Mouse (Mus musculus) kidney, embryonic 14.5 days (tissue): ENCODE results near the gene Cwf19l1. TPM values are rescaled to one million over a fixed set of nuclear protein-coding genes. Genes with fewer than 3 reads are reported as not detected.
A peak's percentile ranks its signal among the peaks of the same experiment; 100 is the strongest.
"Not testable (repeated sequence)": the region's sequence is repeated elsewhere in the genome, so short reads cannot be mapped to it uniquely, and the experiment has no call there.

ENCODE experiments used
- ATAC-seq: fragments of 200-750 bp; cut with Nextera tagmentation; 2 replicates; pipeline ENCODE4 v1.8.0; 2017; ENCODE audit warnings: moderate number of reproducible peaks, mild to moderate bottlenecking, moderate TSS enrichment, moderate library complexity; ENCODE audit not compliant: low FRiP score, low TSS enrichment
- H3K27ac ChIP-seq: fragments of 300-500 bp; sonication (generic); 2 replicates; pipeline ENCODE4 v1.5.1; 2014; ENCODE audit warnings: low read depth, mild to moderate bottlenecking, low read length, moderate library complexity, mixed read lengths
- H3K27me3 ChIP-seq: fragments of 300-500 bp; sonication (generic); 2 replicates; pipeline ENCODE4 v1.6.1; 2014; ENCODE audit warnings: mild to moderate bottlenecking, low read length; ENCODE audit not compliant: control insufficient read depth, insufficient read depth
- H3K36me3 ChIP-seq: fragments of 300-500 bp; sonication (generic); 2 replicates; pipeline ENCODE4 v1.6.1; 2014; ENCODE audit warnings: low read length, mixed read lengths; ENCODE audit not compliant: control insufficient read depth, insufficient read depth
- H3K4me1 ChIP-seq: fragments of 300-500 bp; sonication (generic); 2 replicates; pipeline ENCODE4 v1.6.1; 2014; ENCODE audit warnings: low read length, mixed read lengths; ENCODE audit not compliant: control insufficient read depth, insufficient read depth
- H3K4me2 ChIP-seq: fragments of 300-500 bp; sonication (generic); replicated peaks from 2 replicates; pipeline ENCODE4 v1.6.1; 2014; ENCODE audit warnings: low read depth, mild to moderate bottlenecking, low read length
- H3K4me3 ChIP-seq: fragments of 300-500 bp; sonication (generic); 2 replicates; pipeline ENCODE4 v1.5.1; 2014; ENCODE audit warnings: mild to moderate bottlenecking, low read length
- H3K9ac ChIP-seq: fragments of 300-500 bp; sonication (generic); 2 replicates; pipeline ENCODE4 v1.6.1; 2014; ENCODE audit warnings: low read depth, mild to moderate bottlenecking, low read length, moderate library complexity
- H3K9me3 ChIP-seq: fragments of 300-500 bp; sonication (generic); 2 replicates; pipeline ENCODE4 v1.6.1; 2016; ENCODE audit warnings: low read length; ENCODE audit not compliant: control insufficient read depth
- WGBS: fragments of 180-500 bp; shearing (Covaris S2); extraction: QIAGEN DNeasy Blood & Tissue Kit; methylation state at CpG from one replicate; pipeline ENCODE4 v1.1.7; 2014; 5-methylcytosine and 5-hydroxymethylcytosine counted together
- polyA plus RNA-seq: library from polyadenylated mRNA; unstranded; fragments of >200 nt; fragmentation: Nextera tagmentation; extraction: Ambion mirVana; gene quantifications from 2 replicates; pipeline ENCODE4 v1.2.1, GENCODE M21; 2014

Gene Cwf19l1
- polyA plus RNA-seq, 1 experiment from 2014 or later: 39.2 TPM

DNA sequence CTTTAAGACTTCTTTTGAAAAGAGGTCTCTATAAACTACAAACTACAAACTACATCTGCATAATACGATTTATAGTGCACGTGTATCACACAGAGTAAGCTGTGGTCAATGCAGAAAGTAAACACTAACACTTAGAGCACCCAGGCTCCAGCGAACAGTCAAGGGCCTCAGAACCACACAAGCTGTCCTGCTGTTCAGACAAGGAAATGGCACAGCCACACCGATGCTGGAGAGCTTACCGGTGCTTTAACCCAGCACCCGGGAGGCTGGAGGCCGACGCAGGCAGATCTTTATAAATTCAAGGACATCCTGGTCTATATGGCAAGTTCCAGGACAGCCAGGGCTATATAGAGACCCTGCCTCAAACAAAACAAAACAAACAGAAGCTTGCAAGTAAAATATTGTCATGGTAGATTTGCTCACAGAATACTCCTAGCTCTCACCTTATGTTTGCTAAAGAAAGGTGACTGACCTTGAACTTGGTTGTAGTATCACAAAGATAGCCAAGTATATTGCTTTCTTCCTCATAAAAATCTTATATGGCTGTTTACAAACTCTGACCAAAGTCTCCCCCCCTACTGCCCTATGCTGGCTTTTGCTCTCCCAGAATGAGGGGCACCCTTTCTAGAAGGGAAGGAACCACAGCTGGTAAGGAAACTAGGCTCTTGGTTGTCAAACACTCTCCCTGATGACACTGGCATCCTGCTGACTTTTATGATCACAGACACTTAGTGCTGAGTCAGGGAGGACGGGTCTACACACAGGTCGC is 7.8 kb downstream of the Cwf19l1 start:
- no peak overlapping the region for H3K4me3 ChIP-seq
- peaks cover 85% of the 10 kb centered on the region for H3K36me3 ChIP-seq
- H3K9ac ChIP-seq: no peak overlapping the region
- H3K27ac ChIP-seq: no peak overlapping the region
- H3K9me3 ChIP-seq: no peaks in the 10 kb centered on the region
- 96% methylated on average over 10 of the region's 10 CpGs for WGBS
- H3K4me2 ChIP-seq: no peak overlapping the region
- no peak for ATAC-seq
- H3K4me1 ChIP-seq: no peaks in the 10 kb centered on the region
- H3K27me3 ChIP-seq: no peaks in the 10 kb centered on the region

DNA sequence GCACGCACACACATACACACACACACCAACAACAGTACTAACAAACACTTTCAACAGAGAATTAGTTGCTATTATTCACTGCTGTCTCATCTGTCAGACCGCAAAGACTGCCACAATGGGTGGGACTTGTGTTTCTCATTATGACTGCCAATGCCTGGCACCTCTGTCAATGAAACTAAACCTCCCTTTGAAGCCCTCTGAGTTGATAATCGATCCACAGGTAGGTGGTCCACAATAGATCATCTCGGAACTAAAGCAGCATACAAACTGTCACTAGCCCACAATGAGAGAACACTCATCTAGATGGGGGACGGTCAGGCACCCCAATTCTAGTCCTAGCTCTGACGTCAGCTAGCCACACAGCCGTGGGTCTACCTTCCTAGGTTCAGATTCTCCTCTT is 14.5 kb downstream of the Cwf19l1 start:
- no peak overlapping the region for H3K4me3 ChIP-seq
- H3K9ac ChIP-seq: no peak overlapping the region
- peaks cover 87% of the 10 kb centered on the region for H3K36me3 ChIP-seq
- H3K4me2 ChIP-seq: no peak overlapping the region
- no peaks in the 10 kb centered on the region for H3K27me3 ChIP-seq
- no peaks in the 10 kb centered on the region for H3K4me1 ChIP-seq
- no peaks in the 10 kb centered on the region for H3K9me3 ChIP-seq
- 90% methylated on average over 7 of the region's 7 CpGs for WGBS
- ATAC-seq: no peak
- H3K27ac ChIP-seq: no peak overlapping the region

DNA sequence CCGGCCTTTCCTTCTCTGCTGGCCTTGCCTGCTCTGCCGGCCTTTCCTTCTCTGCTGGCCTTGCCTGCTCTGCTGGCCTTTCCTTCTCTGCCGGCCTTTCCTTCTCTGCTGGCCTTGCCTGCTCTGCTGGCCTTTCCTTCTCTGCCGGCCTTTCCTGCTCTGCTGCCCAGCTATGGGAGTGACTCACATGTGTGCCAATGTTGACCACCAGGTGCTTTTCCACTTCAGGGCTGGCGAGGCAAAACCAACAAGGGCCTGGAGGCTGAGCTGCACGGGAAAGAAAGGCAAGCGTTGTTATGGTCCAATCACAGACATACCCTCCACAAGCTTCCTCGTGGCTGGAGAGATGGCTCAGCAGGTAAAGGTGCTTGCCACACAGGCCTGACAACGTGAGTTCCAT is 15.0 kb downstream of the Cwf19l1 start:
- not testable (repeated sequence) for H3K4me3 ChIP-seq, H3K9ac ChIP-seq, H3K27me3 ChIP-seq, H3K4me2 ChIP-seq, ATAC-seq, H3K4me1 ChIP-seq, H3K27ac ChIP-seq, H3K9me3 ChIP-seq
- peaks cover 86% of the 10 kb centered on the region for H3K36me3 ChIP-seq
- 91% methylated on average over 7 of the region's 9 CpGs for WGBS

DNA sequence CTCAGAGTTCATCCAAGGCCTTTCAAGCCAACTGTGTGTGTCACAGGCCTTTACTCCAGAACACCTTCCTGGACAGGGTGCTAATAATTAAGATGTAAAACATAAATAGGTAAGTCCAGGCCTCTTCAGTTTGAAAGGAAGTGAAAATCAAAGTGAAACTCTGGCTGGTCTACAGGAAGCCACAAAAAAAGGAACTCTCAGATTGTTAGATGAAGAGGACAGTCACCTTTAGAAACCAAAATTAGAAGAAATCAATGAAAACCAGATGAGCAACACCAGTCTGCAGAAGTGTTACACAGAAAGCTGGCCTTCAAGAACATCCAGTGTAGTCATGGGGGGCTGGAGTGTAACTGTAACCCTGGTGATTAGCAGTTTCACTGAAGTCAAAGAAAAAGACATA is 17.9 kb downstream of the Cwf19l1 start:
- H3K27me3 ChIP-seq: no peaks in the 10 kb centered on the region
- H3K36me3 ChIP-seq: peaks cover 82% of the 10 kb centered on the region
- H3K9ac ChIP-seq: no peak overlapping the region
- no peak overlapping the region for H3K4me2 ChIP-seq
- H3K4me1 ChIP-seq: no peaks in the 10 kb centered on the region
- H3K4me3 ChIP-seq: no peak overlapping the region
- ATAC-seq: no peak
- no peaks in the 10 kb centered on the region for H3K9me3 ChIP-seq
- no peak overlapping the region for H3K27ac ChIP-seq

DNA sequence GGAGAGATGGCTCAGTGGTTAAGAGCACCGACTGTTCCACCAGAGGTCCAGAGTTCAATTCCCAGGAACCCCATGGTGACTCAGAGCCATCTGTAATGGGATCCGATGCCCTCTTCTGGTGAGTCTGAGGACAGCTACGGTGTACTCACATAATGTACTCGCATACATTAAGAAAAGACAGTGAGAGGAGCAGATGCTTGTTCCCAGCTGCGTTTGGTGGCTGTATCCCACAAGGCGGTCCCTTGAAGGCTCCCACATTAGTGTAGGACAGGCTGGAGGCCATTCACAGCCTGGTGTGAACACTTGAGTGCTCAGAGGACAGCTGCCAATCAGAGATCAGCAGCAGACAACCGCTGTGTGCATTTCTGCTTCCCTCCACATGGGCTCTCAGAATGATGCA is 24.0 kb downstream of the Cwf19l1 start:
- Histone ChIP-seq H3K4me3 (no peak overlapping the region), H3K27me3 (no peaks in the 10 kb centered on the region), H3K9ac (no peak overlapping the region), H3K36me3 (peaks cover 59% of the 10 kb centered on the region), H3K9me3 (no peaks in the 10 kb centered on the region), H3K27ac (no peak overlapping the region), H3K4me2 (no peak overlapping the region), H3K4me1 (peaks cover 6% of the 10 kb centered on the region; the same call in 1 of the 2 replicates)
- no peak for ATAC-seq
- WGBS: 65% methylated on average over 7 of the region's 7 CpGs

DNA sequence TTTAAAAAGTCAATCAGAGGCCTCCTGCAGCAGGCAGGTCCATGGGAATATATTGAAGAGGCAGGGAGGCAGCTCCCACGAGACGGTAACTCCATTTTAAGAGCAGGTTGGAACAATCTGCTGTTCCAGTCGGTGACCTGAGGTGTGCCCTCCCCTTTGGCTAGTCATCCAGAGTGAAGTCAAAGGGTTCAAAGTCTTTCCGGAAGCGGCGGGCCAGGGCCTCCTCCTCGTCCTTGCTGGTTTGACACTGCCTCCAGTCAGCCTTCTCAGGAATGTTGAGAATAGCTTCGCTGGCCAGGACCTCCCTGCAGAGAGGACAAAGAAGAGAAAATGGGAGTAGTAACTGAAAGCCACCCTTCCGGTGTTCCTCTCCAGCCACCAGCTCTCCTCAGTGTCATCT is 25.3 kb downstream of the Cwf19l1 start:
- 65% methylated on average over 9 of the region's 9 CpGs for WGBS
- no peak overlapping the region for H3K4me2 ChIP-seq
- H3K27me3 ChIP-seq: no peaks in the 10 kb centered on the region
- no peak for ATAC-seq
- no peak overlapping the region for H3K9ac ChIP-seq
- H3K4me3 ChIP-seq: no peak overlapping the region
- H3K4me1 ChIP-seq: peaks cover 16% of the 10 kb centered on the region
- H3K27ac ChIP-seq: no peak overlapping the region
- no peaks in the 10 kb centered on the region for H3K9me3 ChIP-seq
- peaks cover 52% of the 10 kb centered on the region for H3K36me3 ChIP-seq

DNA sequence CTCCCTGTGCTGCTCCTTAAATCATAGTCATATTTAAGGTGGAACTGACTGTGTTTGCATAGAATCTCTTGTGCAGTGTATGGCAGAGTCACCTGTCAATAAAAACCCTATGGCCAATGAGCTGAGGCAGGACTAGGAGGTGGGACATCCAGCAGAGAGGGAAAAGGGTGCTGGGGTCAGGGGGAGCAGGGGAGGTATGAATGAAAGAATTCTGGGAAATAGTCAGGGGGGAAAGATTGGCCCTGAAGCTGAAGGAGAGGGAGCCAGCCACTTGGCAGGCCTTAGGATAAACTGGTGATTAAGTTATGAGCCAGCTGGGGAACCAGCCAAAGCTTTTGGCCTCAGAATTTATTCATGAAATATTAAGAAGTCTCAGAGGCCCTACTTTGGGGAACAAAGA is 26.7 kb downstream of the Cwf19l1 start:
- Histone ChIP-seq H3K9me3 (no peaks in the 10 kb centered on the region), H3K27me3 (no peaks in the 10 kb centered on the region), H3K4me2 (no peak overlapping the region), H3K4me1 (peaks cover 17% of the 10 kb centered on the region), H3K27ac (no peak overlapping the region), H3K9ac (no peak overlapping the region), H3K36me3 (peaks cover 38% of the 10 kb centered on the region), H3K4me3 (no peak overlapping the region)
- ATAC-seq: no peak

DNA sequence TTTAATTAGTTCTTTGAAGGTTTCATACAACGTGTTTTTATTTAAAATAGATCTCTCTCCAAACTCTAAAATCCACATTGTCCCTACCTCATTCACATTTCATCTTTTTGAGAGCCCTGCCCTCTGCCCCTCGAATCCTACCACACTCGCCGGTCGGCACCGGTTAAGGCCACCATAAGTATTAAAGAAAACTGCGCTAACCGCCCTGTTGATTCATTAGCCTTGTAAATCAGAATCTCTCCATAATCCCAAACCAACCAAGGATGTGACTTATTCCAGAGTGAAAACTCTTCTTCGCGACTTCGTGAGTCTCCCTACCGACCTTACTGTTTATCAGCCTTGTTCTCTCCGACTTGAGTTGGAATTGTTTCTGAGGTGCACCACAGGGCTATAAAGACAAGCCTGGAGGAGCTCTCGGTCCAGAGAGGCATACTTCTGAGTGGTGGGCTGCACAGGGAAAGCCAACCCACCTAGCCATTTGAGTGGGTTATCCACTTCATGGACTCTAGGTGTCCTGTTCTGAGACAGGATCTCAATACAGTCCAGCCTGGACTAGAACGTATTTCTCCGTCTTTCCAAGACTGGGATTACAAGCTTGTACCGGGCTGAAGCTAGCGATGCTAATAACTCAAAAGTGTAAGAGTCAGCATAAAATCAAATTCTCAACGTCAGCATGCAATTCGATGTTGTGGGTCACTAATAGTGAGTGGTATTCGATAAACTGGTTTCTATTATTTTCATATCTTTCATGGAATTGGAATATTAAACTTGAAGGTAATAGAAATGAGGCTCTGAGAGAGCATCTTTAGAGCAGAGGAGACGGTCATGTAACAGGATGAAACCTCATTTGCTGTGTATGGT is 27.8 kb downstream of the Cwf19l1 start:
- Histone ChIP-seq H3K36me3 (peaks cover 29% of the 10 kb centered on the region), H3K4me2 (peak overlapping the region; percentile 83), H3K27me3 (no peaks in the 10 kb centered on the region), H3K9me3 (no peaks in the 10 kb centered on the region), H3K4me1 (peaks cover 17% of the 10 kb centered on the region), H3K27ac (no peak overlapping the region), H3K9ac (peak overlapping the region; percentile 94), H3K4me3 (peak overlapping the region; percentile 97)
- WGBS: 30% methylated on average over 22 of the region's 22 CpGs
- peak; percentile 28 for ATAC-seq
